Mouse (Mus musculus): ENCODE measurements around the gene Fndc8. TPM values are rescaled to one million over a fixed set of nuclear protein-coding genes. Genes with fewer than 3 reads are reported as not detected.
"Not testable (repeated sequence)": the region's sequence is repeated elsewhere in the genome, so short reads cannot be mapped to it uniquely, and the experiment has no call there.

Gene Fndc8
- total RNA-seq, 2 experiments from 2014 or later: not detected

DNA sequence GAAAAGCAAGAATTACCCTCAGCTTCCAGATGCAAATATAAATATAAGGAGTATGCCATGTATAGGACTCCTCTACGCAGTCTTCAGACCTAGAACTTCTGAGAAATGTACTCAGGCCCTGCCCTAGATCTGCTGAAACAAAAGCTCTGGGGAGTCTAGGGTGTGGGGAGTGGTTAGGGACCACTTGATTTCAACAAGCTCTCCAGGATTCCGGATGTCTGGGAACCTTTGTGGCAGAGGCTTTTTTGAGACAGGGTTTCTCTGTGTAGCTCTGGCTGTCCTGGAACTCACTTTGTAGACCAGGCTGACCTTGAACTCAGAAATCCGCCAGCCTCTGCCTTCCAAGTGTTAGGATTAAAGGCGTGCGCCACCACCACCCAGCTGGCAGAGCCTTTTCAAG, 13.9 kb downstream of the Fndc8 start:
- DNase-seq (ENCODE audit: extremely low spot score in 1 of 2, low spot score in 2 of 2): no peak
- intact Hi-C loops (cut with DNase I): no loop called here

DNA sequence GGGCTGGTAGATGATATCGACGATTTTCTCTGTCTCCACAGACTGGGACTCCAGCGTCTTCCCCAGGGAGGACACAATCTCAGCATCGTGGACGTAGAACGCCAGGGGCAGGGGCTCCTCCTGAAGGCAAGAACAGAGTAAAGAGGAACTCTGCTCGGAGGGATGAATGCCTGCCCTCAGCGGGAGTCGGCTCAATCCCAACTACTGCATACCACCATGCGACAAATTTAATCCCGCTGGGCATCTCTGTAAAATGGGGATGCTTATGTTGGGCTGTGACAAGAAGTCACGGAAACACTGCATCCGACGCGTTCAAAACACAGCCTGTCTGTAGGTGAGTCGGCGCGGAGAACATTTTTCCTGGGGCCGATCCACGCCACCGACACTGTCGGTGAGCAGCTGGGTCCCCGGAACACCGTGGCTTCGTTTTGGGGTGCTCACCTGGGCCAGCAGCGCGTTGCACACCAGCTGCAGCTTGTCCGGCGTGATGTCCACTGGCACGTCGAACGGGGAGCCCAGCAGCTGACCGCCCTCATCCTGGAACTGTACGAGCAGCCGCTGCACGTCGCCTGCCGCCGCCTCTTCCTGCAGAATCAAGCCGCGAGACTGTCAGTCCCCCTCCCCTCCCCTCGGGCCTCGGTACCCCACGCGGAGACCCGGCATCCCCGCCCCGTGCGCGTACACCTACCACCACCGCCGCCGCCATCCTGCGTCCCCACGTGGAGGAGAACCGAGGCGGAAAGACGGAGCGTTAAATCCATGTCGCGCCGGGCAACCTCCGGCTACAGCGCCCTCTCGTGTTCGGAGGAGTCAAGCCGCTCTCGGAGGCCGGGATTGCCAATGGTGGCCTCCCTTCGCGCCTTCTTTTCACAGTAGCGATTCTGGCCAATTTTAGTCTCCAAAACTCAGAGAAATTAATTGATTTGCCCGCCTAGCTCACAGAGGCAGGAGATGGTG, 16.0 kb downstream of the Fndc8 start, which contains the start of gene Nle1:
Gene Nle1, minus strand, starts transcription at position 761 of the 957 bp plus-strand sequence.
- peak; percentile 89 to 94 for DNase-seq (ENCODE audit: extremely low spot score in 1 of 2, low spot score in 2 of 2)
- intact Hi-C loops (cut with DNase I): no loop called here

GRCm38 (mm10) chr11:82908608-82908989, 16.7 kb downstream of the Fndc8 start:
- DNase-seq (ENCODE audit: extremely low spot score in 1 of 2, low spot score in 2 of 2): no peak
- intact Hi-C loops (cut with DNase I): no loop called here

GRCm38 (mm10) chr11:82910250-82910649, 18.3 kb downstream of the Fndc8 start, which contains the start of gene Unc45b:
TSS of gene Unc45b (plus strand) at chr11:82910550.
- no peak for DNase-seq (ENCODE audit: extremely low spot score in 1 of 2, low spot score in 2 of 2)
- intact Hi-C loops (cut with DNase I): loop anchor here (10.0 kb wide), 1 partner anchor 355 kb away; no protein-coding TSS in a partner anchor

DNA sequence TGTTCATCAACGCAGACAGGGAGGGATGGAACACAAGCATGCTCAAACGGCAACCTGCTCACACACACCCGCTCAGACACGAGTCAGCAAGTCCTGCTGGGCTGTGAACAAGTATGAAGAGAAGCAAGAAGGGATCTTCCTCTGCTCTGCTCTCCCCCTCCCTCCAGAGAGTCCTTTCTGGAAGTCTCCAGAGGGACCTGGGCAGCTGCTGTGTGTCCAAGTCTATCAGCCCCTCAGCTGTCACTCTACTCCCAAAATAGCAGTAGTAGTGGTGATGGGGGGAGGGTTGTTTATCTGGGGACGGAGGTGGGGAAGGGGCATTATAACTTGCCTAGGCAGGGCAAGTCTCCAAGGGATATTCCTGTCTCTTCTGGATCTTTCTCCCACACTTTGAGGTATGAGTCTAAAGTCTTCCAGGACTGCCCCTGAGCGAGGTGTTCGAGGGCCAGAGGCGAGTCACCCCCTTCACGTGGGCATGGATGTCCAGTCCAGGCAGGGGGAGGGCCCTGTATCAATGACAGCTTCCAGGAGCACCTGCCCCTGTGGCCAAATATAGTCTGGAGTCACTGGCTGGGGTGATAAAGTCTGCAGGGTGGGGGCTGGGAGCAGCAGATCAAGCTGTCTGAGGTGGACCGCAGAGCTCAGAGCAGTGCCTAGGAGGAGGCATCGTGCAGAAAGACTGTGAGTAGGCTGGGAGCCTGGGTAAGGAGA, 18.9 kb downstream of the Fndc8 start:
- intact Hi-C loops (cut with DNase I): loop anchor here (10.0 kb wide), 1 partner anchor 354 kb away; no protein-coding TSS in a partner anchor
- DNase-seq (ENCODE audit: extremely low spot score in 1 of 2, low spot score in 2 of 2): no peak

- DNase-seq (ENCODE audit: extremely low spot score in 1 of 2, low spot score in 2 of 2): peak; percentile 71 to 77
- intact Hi-C loops (cut with DNase I): loop anchor here (1.0 to 10.0 kb wide), 3 partner anchors 42 to 350 kb away; no protein-coding TSS in a partner anchor
Measured at GRCm38 (mm10) chr11:82914711-82915352, 22.9 kb downstream of the Fndc8 start.

DNA sequence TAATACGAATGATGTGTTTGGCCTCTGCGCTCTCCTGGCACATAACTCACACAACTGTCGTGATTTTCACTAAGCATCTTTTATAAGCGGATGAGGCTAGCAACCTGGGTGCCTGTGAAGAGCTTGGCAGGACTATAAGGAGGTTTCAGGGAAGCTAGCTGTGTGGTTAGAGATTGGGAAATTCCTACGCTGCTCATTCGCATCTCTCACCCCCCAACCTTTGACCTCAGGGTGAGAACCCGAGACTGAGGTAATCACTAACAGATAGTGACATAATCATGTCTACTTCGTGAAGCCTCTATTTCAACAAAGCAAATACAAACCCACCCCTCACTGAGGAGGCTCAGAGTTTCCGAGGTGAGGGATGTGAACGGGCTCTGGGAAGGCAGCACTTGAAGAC, 28.8 kb downstream of the Fndc8 start:
- DNase-seq (ENCODE audit: extremely low spot score in 1 of 2, low spot score in 2 of 2): no peak
- intact Hi-C loops (cut with DNase I): no loop called here

DNA sequence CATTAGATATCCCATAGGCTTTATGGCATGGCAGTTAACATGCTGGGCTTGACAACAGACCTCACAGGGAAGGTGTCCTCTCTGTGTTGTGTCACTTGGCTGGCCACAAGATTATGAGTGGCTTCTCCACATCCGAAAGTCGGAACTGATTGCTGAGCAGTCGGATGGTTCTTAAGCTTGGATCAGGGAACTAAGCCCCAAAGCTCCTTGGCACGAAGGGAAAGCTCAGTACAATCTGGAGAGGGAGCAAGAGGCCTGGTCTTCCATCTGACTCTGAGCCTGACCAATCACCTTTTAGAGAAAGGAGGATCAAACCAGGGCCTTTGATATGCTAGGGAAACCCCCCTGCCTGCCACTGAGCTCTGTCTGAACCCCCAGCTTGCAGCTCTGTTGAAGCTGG, 29.8 kb downstream of the Fndc8 start:
- intact Hi-C loops (cut with DNase I): no loop called here
- no peak for DNase-seq (ENCODE audit: extremely low spot score in 1 of 2, low spot score in 2 of 2)

DNA sequence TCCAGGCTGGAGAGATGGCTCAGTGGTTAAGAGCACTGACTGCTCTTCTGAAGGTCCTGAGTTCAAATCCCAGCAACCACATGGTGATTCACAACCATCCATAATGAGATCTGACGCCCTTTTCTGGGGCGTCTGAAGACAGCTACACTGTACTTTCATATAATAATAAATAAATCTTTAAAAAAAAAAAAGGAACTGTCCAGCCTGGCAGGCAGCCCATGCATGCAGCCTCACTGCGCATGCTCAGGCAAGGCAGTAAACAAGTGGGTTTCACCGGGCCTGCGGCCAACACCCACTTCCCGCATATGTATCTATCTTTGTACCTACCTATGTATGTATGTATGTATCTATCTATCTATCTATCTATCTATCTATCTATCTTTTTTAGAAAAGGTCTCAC, 32.0 kb downstream of the Fndc8 start:
- DNase-seq (ENCODE audit: extremely low spot score in 1 of 2, low spot score in 2 of 2); intact Hi-C loops (cut with DNase I): not testable (repeated sequence)

DNA sequence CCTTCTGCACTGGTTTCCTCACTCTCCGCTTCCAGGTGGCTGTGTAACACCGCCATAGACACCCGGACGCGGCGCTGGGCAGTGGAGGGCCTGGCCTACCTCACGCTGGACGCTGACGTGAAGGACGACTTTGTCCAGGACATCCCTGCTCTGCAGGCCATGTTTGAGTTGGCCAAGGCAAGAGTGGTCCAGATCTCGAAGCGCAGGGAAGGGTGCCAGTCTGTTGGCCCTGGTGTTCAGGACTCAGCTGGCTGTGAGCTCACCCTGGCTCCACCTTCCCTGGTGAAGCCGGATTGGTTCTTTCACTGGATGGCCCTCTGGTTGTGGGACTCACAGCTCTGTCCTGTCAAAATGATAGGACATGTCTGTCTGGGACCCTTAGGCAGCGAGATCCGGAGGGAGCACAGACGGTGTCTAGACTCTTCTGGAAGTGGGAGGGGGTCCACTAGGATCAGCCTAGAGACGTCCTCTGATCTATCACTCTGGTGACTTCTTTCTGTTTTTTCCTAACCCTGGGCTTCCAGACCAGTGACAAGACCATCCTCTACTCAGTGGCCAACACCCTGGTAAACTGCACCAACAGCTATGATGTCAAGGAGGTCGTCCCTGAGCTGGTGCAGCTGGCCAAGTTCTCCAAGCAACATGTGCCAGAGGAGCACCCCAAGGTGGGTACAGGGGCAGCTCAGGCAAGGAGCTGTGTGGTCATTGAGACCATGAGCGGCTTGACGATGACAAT, 37.1 kb downstream of the Fndc8 start:
- intact Hi-C loops (cut with DNase I): no loop called here
- no peak for DNase-seq (ENCODE audit: extremely low spot score in 1 of 2, low spot score in 2 of 2)

DNA sequence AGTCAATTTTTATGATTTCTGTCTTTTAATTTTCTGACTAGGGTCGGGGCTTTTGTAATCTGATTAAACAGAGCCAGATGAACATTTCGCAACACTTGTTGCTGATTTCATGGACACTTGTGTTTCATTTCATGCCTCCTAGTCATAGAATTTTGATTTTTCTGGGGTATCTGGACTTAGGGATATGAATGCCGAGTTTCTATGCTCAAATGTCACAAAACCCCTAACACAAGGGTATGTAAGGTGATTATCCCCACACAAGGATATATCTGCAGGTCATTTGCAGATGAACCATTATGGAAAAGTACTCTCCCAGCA, 37.7 kb downstream of the Fndc8 start:
- intact Hi-C loops (cut with DNase I): no loop called here
- no peak for DNase-seq (ENCODE audit: extremely low spot score in 1 of 2, low spot score in 2 of 2)

DNA sequence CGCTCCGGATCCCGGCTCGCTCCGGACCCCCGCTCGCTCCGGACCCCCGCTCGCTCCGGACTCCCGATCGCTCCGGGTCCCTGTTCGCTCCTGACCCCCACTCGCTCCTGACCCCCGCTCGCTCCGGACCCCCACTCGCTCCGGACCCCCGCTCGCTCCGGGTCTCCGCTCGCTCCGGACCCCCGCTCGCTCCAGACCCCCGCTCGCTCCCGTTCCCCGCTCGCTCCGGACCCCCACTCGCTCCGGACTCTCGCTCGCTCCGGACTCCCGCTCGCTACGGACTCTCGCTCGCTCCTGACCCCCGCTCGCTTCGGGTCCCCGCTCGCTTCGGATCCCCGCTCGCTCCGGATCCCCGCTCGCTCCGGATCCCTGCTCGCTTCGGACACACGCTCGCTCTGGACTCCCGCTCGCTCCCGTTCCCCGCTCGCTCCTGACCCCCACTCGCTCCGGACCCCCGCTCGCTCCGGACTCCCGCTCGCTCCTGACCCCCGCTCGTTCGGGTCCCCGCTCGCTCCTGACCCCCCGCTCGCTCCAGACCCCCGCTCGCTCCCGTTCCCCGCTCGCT, 38.5 kb downstream of the Fndc8 start:
- DNase-seq (ENCODE audit: extremely low spot score in 1 of 2, low spot score in 2 of 2): peak in 1 of 2 experiments; percentile 77
- intact Hi-C loops (cut with DNase I): not testable (repeated sequence)

DNA sequence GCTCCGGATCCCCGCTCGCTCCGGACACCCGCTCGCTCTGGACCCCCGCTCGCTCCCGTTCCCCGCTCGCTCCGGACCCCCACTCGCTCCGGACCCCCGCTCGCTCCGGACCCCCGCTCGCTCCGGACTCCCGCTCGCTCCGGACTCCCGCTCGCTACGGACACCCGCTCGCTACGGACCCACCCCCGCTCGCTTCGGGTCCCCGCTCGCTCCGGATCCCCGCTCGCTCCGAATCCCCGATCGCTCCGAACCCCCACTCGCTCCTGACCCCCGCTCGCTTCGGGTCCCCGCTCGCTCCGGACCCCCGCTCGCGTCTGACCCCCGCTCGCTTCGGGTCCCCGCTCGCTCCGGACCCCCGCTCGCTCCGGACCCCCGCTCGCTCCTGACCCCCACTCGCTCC, 39.2 kb downstream of the Fndc8 start:
- intact Hi-C loops (cut with DNase I): not testable (repeated sequence)
- DNase-seq (ENCODE audit: extremely low spot score in 1 of 2, low spot score in 2 of 2): peak in 1 of 2 experiments; percentile 51

GRCm38 (mm10) chr11:82931671-82932450, 39.9 kb downstream of the Fndc8 start:
- intact Hi-C loops (cut with DNase I): not testable (repeated sequence)

GRCm38 (mm10) chr11:82933186-82933585, 41.3 kb downstream of the Fndc8 start:
- no peak for DNase-seq (ENCODE audit: extremely low spot score in 1 of 2, low spot score in 2 of 2)
- intact Hi-C loops (cut with DNase I): no loop called here

More at GRCm38 (mm10) chr11:82931671-82932450, 39.9 kb downstream of the Fndc8 start:
- DNase-seq (ENCODE audit: extremely low spot score in 1 of 2, low spot score in 2 of 2): peak in 1 of 2 experiments; percentile 60

DNA sequence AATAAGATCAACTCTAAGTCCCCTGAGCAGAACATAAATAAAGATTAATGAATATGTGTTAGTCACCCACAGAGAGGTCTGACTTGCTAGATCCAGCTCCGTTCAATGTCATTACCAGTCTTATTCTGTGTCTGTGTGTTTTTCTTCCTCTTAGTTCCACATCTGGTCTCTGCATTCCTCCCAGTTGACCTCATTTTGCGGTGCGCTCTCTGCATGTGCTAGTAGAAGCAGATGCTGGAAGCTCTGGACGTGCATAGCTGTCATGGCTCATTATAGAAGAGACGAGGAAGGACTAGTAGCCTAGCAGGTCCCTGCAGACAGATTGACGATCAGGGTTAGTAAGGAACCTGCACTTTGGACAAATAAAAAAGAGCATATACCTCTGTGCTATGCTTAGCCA, 51.4 kb downstream of the Fndc8 start:
- DNase-seq (ENCODE audit: extremely low spot score in 1 of 2, low spot score in 2 of 2): no peak
- intact Hi-C loops (cut with DNase I): no loop called here

DNA sequence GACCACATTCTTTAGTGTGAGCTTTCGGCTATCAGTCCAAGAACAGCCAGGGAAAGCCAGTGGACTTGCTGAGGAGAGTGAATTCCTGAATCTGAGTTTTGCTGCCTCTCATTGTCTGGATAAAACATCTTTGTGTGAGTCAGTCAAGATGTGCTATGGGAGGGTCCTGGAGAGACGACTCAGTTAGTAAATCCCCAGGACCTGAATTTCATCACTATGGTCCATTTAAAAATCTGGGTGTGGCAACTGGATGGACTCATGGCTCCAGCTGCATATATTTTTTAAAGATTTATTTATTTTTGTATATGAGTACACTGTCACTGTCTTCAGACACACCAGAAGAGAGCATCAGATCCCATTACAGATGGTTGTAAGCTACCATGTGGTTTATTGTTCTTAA, 53.7 kb downstream of the Fndc8 start:
- DNase-seq (ENCODE audit: extremely low spot score in 1 of 2, low spot score in 2 of 2): no peak
- intact Hi-C loops (cut with DNase I): no loop called here

GRCm38 (mm10) chr11:82947457-82947856, 55.5 kb downstream of the Fndc8 start:
- intact Hi-C loops (cut with DNase I): no loop called here
- no peak for DNase-seq (ENCODE audit: extremely low spot score in 1 of 2, low spot score in 2 of 2)
